Mouse (Mus musculus) heart, embryonic 16.5 days (tissue): ENCODE measurements around the gene Ndufs7. TPM values are rescaled to one million over a fixed set of nuclear protein-coding genes. Genes with fewer than 3 reads are reported as not detected.

Experiments
- ATAC-seq: fragments of 200-750 bp; cut with Nextera tagmentation; replicated peaks from 2 replicates; pipeline ENCODE4 v1.8.0; 2017; ENCODE audit warnings: moderate number of reproducible peaks; ENCODE audit not compliant: insufficient read depth, low FRiP score; ENCODE audit errors: extremely low read depth
- H3K27ac ChIP-seq: fragments of 300-500 bp; sonication (generic); 2 replicates; pipeline ENCODE4 v1.5.1; 2014; ENCODE audit warnings: mild to moderate bottlenecking, low read length, control low read depth, moderate library complexity
- H3K27me3 ChIP-seq: fragments of 300-500 bp; sonication (generic); 2 replicates; pipeline ENCODE4 v1.6.1; 2014; ENCODE audit warnings: low read length, mixed read lengths; ENCODE audit not compliant: control insufficient read depth, insufficient read depth
- H3K36me3 ChIP-seq: fragments of 300-500 bp; sonication (generic); 2 replicates; pipeline ENCODE4 v1.6.1; 2014; ENCODE audit not compliant: control insufficient read depth, insufficient read depth
- H3K4me1 ChIP-seq: fragments of 300-500 bp; sonication (generic); 2 replicates; pipeline ENCODE4 v1.6.1; 2014; ENCODE audit warnings: low read length, mixed read lengths; ENCODE audit not compliant: control insufficient read depth, insufficient read depth
- H3K4me2 ChIP-seq: fragments of 300-500 bp; sonication (generic); 2 replicates; pipeline ENCODE4 v1.6.1; 2014; ENCODE audit warnings: low read depth, mild to moderate bottlenecking, control low read depth, low read length
- H3K4me3 ChIP-seq: fragments of 300-500 bp; sonication (generic); 2 replicates; pipeline ENCODE4 v1.5.1; 2014; ENCODE audit warnings: mild to moderate bottlenecking, control low read depth, low read length
- H3K9ac ChIP-seq: fragments of 300-500 bp; sonication (generic); 2 replicates; pipeline ENCODE4 v1.6.1; 2014; ENCODE audit warnings: low read length, control low read depth
- H3K9me3 ChIP-seq: fragments of 300-500 bp; sonication (generic); replicated peaks from 2 replicates; pipeline ENCODE4 v1.6.1; 2016; ENCODE audit warnings: low read length; ENCODE audit not compliant: control insufficient read depth
- WGBS: fragments of 180-500 bp; shearing (Covaris S2); extraction: QIAGEN DNeasy Blood & Tissue Kit; methylation state at CpG from one replicate; pipeline ENCODE4 v1.1.7; 2014; 5-methylcytosine and 5-hydroxymethylcytosine counted together
- polyA plus RNA-seq: library from polyadenylated mRNA; unstranded; fragments of >200 nt; fragmentation: Nextera tagmentation; extraction: Ambion mirVana; gene quantifications from 2 replicates; pipeline ENCODE4 v1.2.1, GENCODE M21; 2015

Gene Ndufs7
- polyA plus RNA-seq, 1 experiment from 2014 or later: 596 TPM

DNA sequence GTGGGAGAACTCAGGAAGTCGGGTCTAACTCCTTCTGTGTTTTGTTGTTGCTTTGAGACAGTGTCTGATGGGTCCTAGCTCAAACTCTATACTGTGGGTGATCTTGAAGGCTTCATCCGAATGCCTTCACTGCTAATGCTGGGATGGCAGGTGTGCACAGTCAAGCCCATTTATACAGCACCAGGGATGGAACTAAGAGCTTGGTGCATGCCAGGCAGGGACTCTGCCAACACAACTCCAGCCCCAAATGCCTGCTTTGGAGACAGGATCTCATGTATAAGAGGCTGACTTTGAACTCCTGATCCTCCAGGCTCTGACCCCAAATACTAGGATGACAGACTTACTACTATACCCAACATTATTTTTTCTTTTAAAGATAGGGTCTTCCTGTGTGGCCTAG, 1.1 kb downstream of the Ndufs7 start:
- Histone ChIP-seq H3K4me1 (peaks cover 25% of the 10 kb centered on the region), H3K27me3 (no peaks in the 10 kb centered on the region), H3K4me3 (peak overlapping the region; percentile 75), H3K9me3 (no peaks in the 10 kb centered on the region), H3K27ac (peak overlapping the region; percentile 96), H3K36me3 (peaks cover 14% of the 10 kb centered on the region), H3K4me2 (peak overlapping the region; percentile 92), H3K9ac (peak overlapping the region; percentile 90)
- no peak for ATAC-seq
- WGBS: 22% methylated on average over 2 of the region's 2 CpGs

- 77% methylated on average over 4 of the region's 4 CpGs for WGBS
- Histone ChIP-seq H3K4me3 (peak overlapping the region; percentile 75), H3K27ac (no peak overlapping the region; the same call in 1 of the 2 replicates), H3K9ac (peak overlapping the region; percentile 90), H3K9me3 (no peaks in the 10 kb centered on the region), H3K27me3 (no peaks in the 10 kb centered on the region), H3K36me3 (peaks cover 19% of the 10 kb centered on the region), H3K4me2 (peak overlapping the region; percentile 92), H3K4me1 (peaks cover 23% of the 10 kb centered on the region)
- no peak for ATAC-seq
Measured at GRCm38 (mm10) chr10:80250573-80250972, 1.7 kb downstream of the Ndufs7 start.

DNA sequence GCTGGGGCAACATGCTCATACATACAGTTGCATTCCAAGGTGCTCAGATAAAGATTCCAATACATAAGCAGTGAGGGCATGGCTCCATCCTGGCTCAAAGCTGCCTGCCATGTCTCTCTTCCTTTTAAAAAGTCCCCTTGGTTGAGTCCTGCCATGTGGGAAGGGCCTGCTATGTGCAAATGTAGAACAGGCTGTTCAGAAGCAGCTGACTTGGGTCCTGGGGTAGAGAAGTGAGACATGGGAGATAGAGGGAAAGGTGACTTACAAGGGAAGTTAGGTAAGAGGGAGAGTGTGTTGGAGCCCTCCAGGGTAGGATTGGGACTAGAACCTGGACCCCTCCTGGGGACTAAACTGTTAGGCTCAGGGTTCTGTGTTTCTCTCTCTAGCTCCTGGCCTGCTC, 3.1 kb downstream of the Ndufs7 start:
- H3K36me3 ChIP-seq: peaks cover 32% of the 10 kb centered on the region
- ATAC-seq: no peak

GRCm38 (mm10) chr10:80252493-80253274, 3.8 kb downstream of the Ndufs7 start:
- Histone ChIP-seq H3K27me3 (no peaks in the 10 kb centered on the region), H3K9me3 (no peaks in the 10 kb centered on the region), H3K27ac (no peak overlapping the region), H3K4me3 (no peak overlapping the region), H3K4me1 (peaks cover 27% of the 10 kb centered on the region), H3K4me2 (no peak overlapping the region), H3K9ac (no peak overlapping the region; the same call in 1 of the 2 replicates), H3K36me3 (peaks cover 37% of the 10 kb centered on the region)
- no peak for ATAC-seq
- WGBS: 85% methylated on average over 11 of the region's 11 CpGs

More for the DNA sequence above, 3.1 kb downstream of the Ndufs7 start:
- Histone ChIP-seq H3K27ac (no peak overlapping the region), H3K27me3 (no peaks in the 10 kb centered on the region), H3K9ac (no peak overlapping the region; the same call in 1 of the 2 replicates), H3K4me2 (no peak overlapping the region), H3K9me3 (no peaks in the 10 kb centered on the region), H3K4me1 (peaks cover 27% of the 10 kb centered on the region), H3K4me3 (no peak overlapping the region)

GRCm38 (mm10) chr10:80253551-80253950, 4.6 kb downstream of the Ndufs7 start:
- Histone ChIP-seq H3K4me3 (no peak overlapping the region), H3K9ac (no peak overlapping the region), H3K36me3 (peaks cover 45% of the 10 kb centered on the region), H3K9me3 (no peaks in the 10 kb centered on the region), H3K27ac (no peak overlapping the region), H3K4me1 (peaks cover 24% of the 10 kb centered on the region), H3K27me3 (no peaks in the 10 kb centered on the region), H3K4me2 (no peak overlapping the region)
- 77% methylated on average over 6 of the region's 6 CpGs for WGBS
- no peak for ATAC-seq

DNA sequence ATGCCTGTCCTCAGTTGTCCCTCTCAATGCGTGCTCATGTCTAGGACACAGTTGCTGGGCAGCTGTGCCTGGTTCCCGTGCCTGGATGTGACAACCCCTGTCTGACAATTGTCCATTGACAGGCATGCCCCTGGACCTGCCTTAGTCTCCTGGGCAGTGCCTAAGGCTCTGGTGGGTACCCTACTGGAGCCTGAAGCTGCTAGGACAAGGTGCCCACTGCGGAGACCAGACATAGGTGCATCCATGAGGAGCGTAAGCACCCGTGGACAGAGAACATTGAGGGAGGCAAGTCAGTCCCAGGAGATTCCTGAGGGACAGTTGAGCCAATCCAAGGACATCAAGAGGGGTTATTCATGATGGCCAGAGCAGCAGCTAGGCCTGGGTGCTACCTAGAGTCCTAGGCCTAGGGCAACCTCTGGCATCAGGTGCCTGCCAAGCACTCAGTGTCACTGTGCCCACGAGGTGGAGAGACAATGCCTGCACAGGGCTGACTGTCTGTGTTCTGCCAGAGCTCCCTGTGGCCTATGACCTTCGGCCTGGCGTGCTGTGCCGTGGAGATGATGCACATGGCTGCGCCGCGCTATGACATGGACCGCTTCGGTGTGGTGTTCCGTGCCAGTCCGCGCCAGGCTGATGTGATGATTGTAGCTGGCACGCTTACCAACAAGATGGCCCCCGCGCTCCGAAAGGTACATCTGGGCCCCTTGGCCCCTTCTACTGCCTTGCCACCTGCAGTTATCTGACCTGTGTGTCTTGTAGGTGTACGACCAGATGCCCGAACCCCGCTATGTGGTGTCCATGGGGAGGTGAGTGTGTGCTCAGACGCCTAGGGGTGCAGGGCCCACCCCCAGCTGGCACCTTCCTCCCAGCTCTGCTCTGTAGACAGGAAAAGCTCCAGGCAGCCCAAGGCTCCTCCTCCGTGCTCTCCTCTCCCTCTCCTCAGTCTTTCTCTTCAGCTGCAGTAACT, 5.7 kb downstream of the Ndufs7 start:
- H3K4me3 ChIP-seq: no peak overlapping the region
- H3K9ac ChIP-seq: no peak overlapping the region
- no peak overlapping the region for H3K4me2 ChIP-seq
- WGBS: 94% methylated on average over 26 of the region's 26 CpGs
- no peaks in the 10 kb centered on the region for H3K27me3 ChIP-seq
- no peak for ATAC-seq
- H3K27ac ChIP-seq: no peak overlapping the region
- peaks cover 32% of the 10 kb centered on the region for H3K4me1 ChIP-seq
- H3K9me3 ChIP-seq: no peaks in the 10 kb centered on the region
- peaks cover 49% of the 10 kb centered on the region for H3K36me3 ChIP-seq

GRCm38 (mm10) chr10:80255881-80256535, 7.1 kb downstream of the Ndufs7 start:
- Histone ChIP-seq H3K27me3 (no peaks in the 10 kb centered on the region), H3K4me3 (no peak overlapping the region), H3K4me1 (peaks cover 29% of the 10 kb centered on the region), H3K4me2 (no peak overlapping the region), H3K9me3 (no peaks in the 10 kb centered on the region), H3K27ac (no peak overlapping the region), H3K9ac (no peak overlapping the region; the same call in 1 of the 2 replicates), H3K36me3 (peaks cover 49% of the 10 kb centered on the region)
- WGBS: 84% methylated on average over 5 of the region's 5 CpGs
- ATAC-seq: no peak

DNA sequence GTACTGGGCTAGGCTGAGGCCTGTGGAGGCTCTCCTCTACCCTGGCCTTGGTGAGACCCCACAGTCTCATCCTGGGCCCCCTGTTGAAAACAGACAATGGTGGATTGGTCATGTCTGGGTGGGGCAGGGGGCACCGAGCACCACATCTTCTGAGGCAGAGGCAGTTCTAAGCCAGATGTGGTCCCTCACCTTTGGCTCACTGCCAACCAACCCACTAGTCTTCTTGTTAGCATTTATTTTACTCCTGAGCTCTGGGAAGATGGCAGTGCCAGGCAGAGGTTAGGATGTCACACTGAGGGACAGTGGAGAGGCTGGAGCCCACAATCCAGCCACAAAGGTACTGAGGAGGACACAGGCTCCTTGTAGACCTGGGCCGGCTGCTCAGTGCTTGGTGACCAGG, 9.0 kb downstream of the Ndufs7 start:
- Histone ChIP-seq H3K36me3 (peaks cover 49% of the 10 kb centered on the region), H3K4me3 (no peak overlapping the region), H3K27ac (no peak overlapping the region), H3K27me3 (no peaks in the 10 kb centered on the region), H3K4me1 (peaks cover 26% of the 10 kb centered on the region), H3K4me2 (no peak overlapping the region), H3K9ac (no peak overlapping the region), H3K9me3 (no peaks in the 10 kb centered on the region)
- no peak for ATAC-seq
- WGBS: 73% methylated on average over 2 of the region's 2 CpGs
